Comparison of ENCODE assay signal across 9 mouse cellular contexts in genomic region chr4:82532443-82533191, GRCm38 (mm10).
DNase-seq lines count a peak whose midpoint lies in the region; ATAC-seq and TF ChIP-seq lines count a peak whose summit lies in the region.
"Had no signal": no experiment of that assay in that cellular context is flagged by ENCODE, and none has a peak within 500 bp of the region (broad histone marks: within the 10 kb centered on the region; RNA-seq: fewer than 3 reads in every experiment).

No protein-coding gene starts in this region.

- no peaks in the 10 kb centered on the region for H3K9me3 ChIP-seq in forebrain, embryonic 16.5 days (ENCODE audit: control insufficient read depth, low read length)
- no peaks in the 10 kb centered on the region for H3K9me3 ChIP-seq in kidney, embryonic 16.5 days (ENCODE audit: low read length)
- H3K9me3 ChIP-seq: liver, embryonic 13.5 days had no signal

- no peak for TF ChIP-seq POLR2A in olfactory bulb, adult 2 months (IDR thresholded peaks at IDR 0.05; ENCODE audit: insufficient read depth, low read depth, low read length)

- H3K27me3 ChIP-seq in forebrain, embryonic 16.5 days (replicated peaks; ENCODE audit: control insufficient read depth, insufficient read depth, low read length) = 0 out of 2 replicates have a peak, but pooled peaks cover 2% of the 10 kb centered on the region
- peaks cover 27% of the 10 kb centered on the region for H3K27me3 ChIP-seq in kidney, embryonic 16.5 days (ENCODE audit: insufficient read depth, low read length)

- peak; percentile 49 to 61 for DNase-seq in frontal cortex, postnatal 10 days (ENCODE audit: low spot score in 2 of 2)
- no peak for DNase-seq in frontal cortex, postnatal 36 days (ENCODE audit: low spot score in 2 of 2)
- DNase-seq in brain, adult 2 months (ENCODE audit: low read depth, low spot score) = peak; percentile 69
- DNase-seq in natural killer cell, adult 2 months (ENCODE audit: low spot score in 2 of 2) = no peak
- DNase-seq in right cerebral cortex, postnatal 36 days (ENCODE audit: low spot score in 2 of 2) = no peak
- DNase-seq: liver, embryonic 13.5 days had no signal

- no peak for TF ChIP-seq CTCF in olfactory bulb, adult 2 months (IDR thresholded peaks at IDR 0.05; ENCODE audit: insufficient read depth, low read depth, low read length)

- peak overlapping the region; percentile 64 for H3K9ac ChIP-seq in forebrain, embryonic 16.5 days (replicated peaks; ENCODE audit: low read depth, low read length)
- peak overlapping the region; percentile 32; the same call in 1 of the 2 replicates for H3K9ac ChIP-seq in kidney, embryonic 16.5 days (replicated peaks; ENCODE audit: low read length)
- H3K9ac ChIP-seq: liver, embryonic 13.5 days had no signal

- ATAC-seq in forebrain, embryonic 16.5 days = peak; percentile 87
- no peak for ATAC-seq in kidney, embryonic 16.5 days (ENCODE audit: low FRiP score, low TSS enrichment)

- 0% methylated on average over 11 of the region's 11 CpGs for WGBS in forebrain, embryonic 16.5 days
- 21% methylated on average over 11 of the region's 11 CpGs for WGBS in kidney, embryonic 16.5 days
- whole genome bisulfite sequencing in olfactory bulb, adult 2 months = 45% methylated on average over 11 of the region's 11 CpGs

- peak overlapping the region; percentile 50 for H3K4me2 ChIP-seq in forebrain, embryonic 16.5 days (ENCODE audit: low read length)
- H3K4me2 ChIP-seq in kidney, embryonic 16.5 days (replicated peaks; ENCODE audit: low read depth, low read length) = no peak overlapping the region
- H3K4me2 ChIP-seq: liver, embryonic 13.5 days had no signal

- H3K27ac ChIP-seq in forebrain, embryonic 16.5 days (ENCODE audit: low read length) = peak overlapping the region; percentile 98
- peak overlapping the region; percentile 76; the same call in 1 of the 2 replicates for H3K27ac ChIP-seq in kidney, embryonic 16.5 days (ENCODE audit: low read length)
- H3K27ac ChIP-seq in olfactory bulb, adult 2 months (ENCODE audit: insufficient read depth, low read depth, low read length) = peak overlapping the region; percentile 64
- H3K27ac ChIP-seq: liver, embryonic 13.5 days had no signal

- H3K4me3 ChIP-seq in forebrain, embryonic 16.5 days (replicated peaks; ENCODE audit: low read length) = peak overlapping the region; percentile 13
- H3K4me3 ChIP-seq in kidney, embryonic 16.5 days (ENCODE audit: low read length) = no peak overlapping the region
- H3K4me3 ChIP-seq in olfactory bulb, adult 2 months (ENCODE audit: insufficient read depth, low read depth, low read length) = no peak overlapping the region
- H3K4me3 ChIP-seq: liver, embryonic 13.5 days had no signal

- H3K4me1 ChIP-seq in forebrain, embryonic 16.5 days (replicated peaks; ENCODE audit: control insufficient read depth, insufficient read depth, low read length) = peaks cover 60% of the 10 kb centered on the region
- peaks cover 35% of the 10 kb centered on the region for H3K4me1 ChIP-seq in kidney, embryonic 16.5 days (ENCODE audit: insufficient read depth, low read length)
- H3K4me1 ChIP-seq in olfactory bulb, adult 2 months (ENCODE audit: control insufficient read depth, insufficient read depth, low read length) = peaks cover 16% of the 10 kb centered on the region

- H3K36me3 ChIP-seq in forebrain, embryonic 16.5 days (ENCODE audit: control insufficient read depth, insufficient read depth) = no peaks in the 10 kb centered on the region
- no peaks in the 10 kb centered on the region for H3K36me3 ChIP-seq in kidney, embryonic 16.5 days (ENCODE audit: insufficient read depth, low read length)
- H3K36me3 ChIP-seq: liver, embryonic 13.5 days had no signal

Comparison
In these comparisons a context has a peak if more than half of its experiments do, and no peak if none do; other contexts are left out.
1. DNase-seq: peak in frontal cortex, postnatal 10 days (2 of 2) and brain, adult 2 months (single experiment); none in frontal cortex, postnatal 36 days (0 of 2), natural killer cell, adult 2 months (0 of 2) and right cerebral cortex, postnatal 36 days (0 of 2).
2. Peak in every context shown above with its lines, with median percentiles within 50 percentile points of each other: H3K27ac ChIP-seq.